In the genomic region with DNA sequence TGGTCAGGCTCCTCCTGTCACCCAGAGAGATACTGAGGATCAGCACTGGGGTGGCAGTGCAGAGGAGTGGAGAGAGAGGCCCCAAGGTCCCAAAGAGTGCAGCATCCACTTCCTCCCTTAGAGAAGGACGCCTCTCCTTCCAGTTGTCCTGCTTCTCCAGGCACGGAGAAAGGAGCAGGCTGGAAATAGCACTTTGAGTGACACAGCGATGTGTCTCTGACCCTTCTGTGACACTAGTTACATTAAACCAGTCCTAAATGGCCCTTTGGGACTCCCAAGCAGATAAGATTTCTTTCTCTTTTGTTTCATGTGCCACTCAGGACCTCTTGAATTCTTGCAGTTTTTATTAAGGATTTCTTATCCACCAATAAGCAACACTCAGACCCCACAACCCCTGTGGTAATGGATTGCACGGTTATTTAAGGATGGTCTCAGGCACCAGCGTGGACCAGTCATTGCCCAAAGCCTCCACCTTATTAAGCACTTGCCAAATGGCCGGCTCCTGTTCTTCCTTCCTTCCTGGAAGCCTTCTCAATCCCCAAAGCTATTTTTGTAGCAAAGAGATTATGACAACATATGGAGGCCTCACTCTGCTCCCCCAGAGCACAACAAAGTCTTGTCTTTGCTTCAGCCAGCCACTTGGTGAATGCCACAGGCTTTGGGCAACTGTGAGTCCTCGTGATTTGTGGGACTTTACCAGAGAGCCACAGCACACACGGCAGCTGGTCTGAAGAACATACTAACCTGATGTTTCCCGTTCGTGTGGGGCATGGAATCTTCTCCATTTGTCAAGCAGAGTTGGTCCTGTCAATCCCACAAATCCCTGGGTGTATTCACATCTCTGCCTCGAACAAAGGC, we compare ENCODE assay signal across 15 mouse cellular contexts.
A peak's percentile ranks its signal among the peaks of the same experiment; 100 is the strongest.
DNase-seq lines count a peak whose midpoint lies in the region; ATAC-seq and TF ChIP-seq lines count a peak whose summit lies in the region.
"Had no signal": no experiment of that assay in that cellular context is flagged by ENCODE, and none has a peak within 500 bp of the region (broad histone marks: within the 10 kb centered on the region; RNA-seq: fewer than 3 reads in every experiment).

No protein-coding gene starts in this region.

- H3K4me3 ChIP-seq in forebrain, embryonic 11.5 days (ENCODE audit: low read depth, low read length): no peak overlapping the region
- H3K4me3 ChIP-seq in forebrain, embryonic 12.5 days (replicated peaks): no peak overlapping the region
- no peak overlapping the region for H3K4me3 ChIP-seq in kidney, embryonic 14.5 days (ENCODE audit: low read length)
- H3K4me3 ChIP-seq in limb, embryonic 15.5 days: no peak overlapping the region
- H3K4me3 ChIP-seq in thymus, adult 2 months (ENCODE audit: control insufficient read depth, insufficient read depth, low read length): no peak overlapping the region
- H3K4me3 ChIP-seq: hindbrain, embryonic 12.5 days; layer of hippocampus, adult 2 months; megakaryocyte, embryonic 14.5 days; stomach, embryonic 15.5 days had no signal

- no peak for ATAC-seq in forebrain, embryonic 11.5 days (replicated peaks; ENCODE audit: low FRiP score)
- no peak for ATAC-seq in forebrain, embryonic 12.5 days (ENCODE audit: low FRiP score)
- ATAC-seq in kidney, embryonic 14.5 days (ENCODE audit: low FRiP score, low TSS enrichment): no peak
- ATAC-seq in limb, embryonic 15.5 days (ENCODE audit: insufficient number of reproducible peaks, low FRiP score, low TSS enrichment, low read depth): no peak

- TF ChIP-seq CTCF in thymus, adult 2 months (IDR thresholded peaks at IDR 0.05; ENCODE audit: borderline replicate concordance, control insufficient read depth, extremely low read depth, insufficient read depth, low read length, poor library complexity): no peak

- H3K27ac ChIP-seq in forebrain, embryonic 11.5 days (ENCODE audit: low read depth, low read length): no peak overlapping the region
- no peak overlapping the region for H3K27ac ChIP-seq in forebrain, embryonic 12.5 days
- no peak overlapping the region for H3K27ac ChIP-seq in kidney, embryonic 14.5 days (ENCODE audit: low read depth, low read length)
- peak overlapping the region; percentile 35 for H3K27ac ChIP-seq in limb, embryonic 15.5 days
- no peak overlapping the region for H3K27ac ChIP-seq in thymus, adult 2 months (ENCODE audit: control insufficient read depth, insufficient read depth, low read length)
- H3K27ac ChIP-seq: hindbrain, embryonic 12.5 days; layer of hippocampus, adult 2 months; stomach, embryonic 15.5 days had no signal

- DNase-seq in forebrain, embryonic 11.5 days (ENCODE audit: low spot score): peak; percentile 28
- DNase-seq in kidney, postnatal 4 days: no peak
- DNase-seq in embryo, embryonic 9.5 days (ENCODE audit: extremely low spot score): peak; percentile 15
- no peak for DNase-seq in urinary bladder, postnatal 4 days (ENCODE audit: low spot score in 2 of 2)
- DNase-seq in thymus, adult 2 months: no peak
- DNase-seq: kidney, adult 11 months; lung, adult 2 months; thymus, postnatal 36 days had no signal

- no peak overlapping the region for H3K4me2 ChIP-seq in forebrain, embryonic 11.5 days (ENCODE audit: low read depth, low read length, severe bottlenecking)
- no peak overlapping the region for H3K4me2 ChIP-seq in forebrain, embryonic 12.5 days
- no peak overlapping the region for H3K4me2 ChIP-seq in kidney, embryonic 14.5 days (replicated peaks; ENCODE audit: low read depth, low read length)
- H3K4me2 ChIP-seq in limb, embryonic 15.5 days: no peak overlapping the region
- H3K4me2 ChIP-seq: hindbrain, embryonic 12.5 days; stomach, embryonic 15.5 days had no signal

- no peaks in the 10 kb centered on the region for H3K36me3 ChIP-seq in forebrain, embryonic 11.5 days (ENCODE audit: control insufficient read depth, insufficient read depth, low read length)
- H3K36me3 ChIP-seq in forebrain, embryonic 12.5 days (replicated peaks): no peaks in the 10 kb centered on the region
- H3K36me3 ChIP-seq in kidney, embryonic 14.5 days (ENCODE audit: control insufficient read depth, insufficient read depth, low read length): no peaks in the 10 kb centered on the region
- H3K36me3 ChIP-seq in limb, embryonic 15.5 days: no peaks in the 10 kb centered on the region
- no peaks in the 10 kb centered on the region for H3K36me3 ChIP-seq in thymus, adult 2 months (ENCODE audit: control insufficient read depth, insufficient read depth, low read length)
- H3K36me3 ChIP-seq: hindbrain, embryonic 12.5 days; stomach, embryonic 15.5 days had no signal

- no peaks in the 10 kb centered on the region for H3K27me3 ChIP-seq in forebrain, embryonic 11.5 days (ENCODE audit: control insufficient read depth, insufficient read depth, low read length)
- H3K27me3 ChIP-seq in forebrain, embryonic 12.5 days: no peaks in the 10 kb centered on the region
- no peaks in the 10 kb centered on the region for H3K27me3 ChIP-seq in kidney, embryonic 14.5 days (ENCODE audit: control insufficient read depth, insufficient read depth, low read length)
- H3K27me3 ChIP-seq in limb, embryonic 15.5 days: no peaks in the 10 kb centered on the region
- H3K27me3 ChIP-seq in thymus, adult 2 months (ENCODE audit: control insufficient read depth, insufficient read depth, low read length): no peaks in the 10 kb centered on the region
- H3K27me3 ChIP-seq: hindbrain, embryonic 12.5 days; stomach, embryonic 15.5 days had no signal

- no peak overlapping the region for H3K9ac ChIP-seq in forebrain, embryonic 11.5 days (ENCODE audit: low read length)
- H3K9ac ChIP-seq in forebrain, embryonic 12.5 days: no peak overlapping the region
- H3K9ac ChIP-seq in kidney, embryonic 14.5 days (ENCODE audit: low read depth, low read length): peak overlapping the region; percentile 12; the same call in 1 of the 2 replicates
- no peak overlapping the region for H3K9ac ChIP-seq in limb, embryonic 15.5 days
- H3K9ac ChIP-seq: hindbrain, embryonic 12.5 days; stomach, embryonic 15.5 days had no signal

- H3K4me1 ChIP-seq in forebrain, embryonic 11.5 days (replicated peaks; ENCODE audit: control insufficient read depth, insufficient read depth, low read length): peaks cover 2% of the 10 kb centered on the region; the same call in 1 of the 2 replicates
- H3K4me1 ChIP-seq in forebrain, embryonic 12.5 days: peaks cover 3% of the 10 kb centered on the region; the same call in 1 of the 2 replicates
- peaks cover 11% of the 10 kb centered on the region; the same call in 1 of the 2 replicates for H3K4me1 ChIP-seq in kidney, embryonic 14.5 days (ENCODE audit: control insufficient read depth, insufficient read depth, low read length)
- H3K4me1 ChIP-seq in limb, embryonic 15.5 days: peaks cover 36% of the 10 kb centered on the region
- no peaks in the 10 kb centered on the region for H3K4me1 ChIP-seq in thymus, adult 2 months (replicated peaks; ENCODE audit: control insufficient read depth, insufficient read depth, low read length)
- H3K4me1 ChIP-seq: megakaryocyte, embryonic 14.5 days had no signal

- H3K9me3 ChIP-seq in forebrain, embryonic 11.5 days (ENCODE audit: control insufficient read depth, low read length): no peaks in the 10 kb centered on the region
- no peaks in the 10 kb centered on the region for H3K9me3 ChIP-seq in forebrain, embryonic 12.5 days
- H3K9me3 ChIP-seq in kidney, embryonic 14.5 days (ENCODE audit: control insufficient read depth, low read length): no peaks in the 10 kb centered on the region
- no peaks in the 10 kb centered on the region for H3K9me3 ChIP-seq in limb, embryonic 15.5 days
- H3K9me3 ChIP-seq: hindbrain, embryonic 12.5 days; stomach, embryonic 15.5 days had no signal

- WGBS in forebrain, embryonic 11.5 days: 75% methylated on average over 11 of the region's 11 CpGs
- 70% methylated on average over 11 of the region's 11 CpGs for WGBS in forebrain, embryonic 12.5 days
- 27% methylated on average over 11 of the region's 11 CpGs for WGBS in kidney, embryonic 14.5 days
- WGBS in limb, embryonic 15.5 days: 60% methylated on average over 11 of the region's 11 CpGs
- 89% methylated on average over 11 of the region's 11 CpGs for WGBS in thymus, adult 2 months

- no peak for TF ChIP-seq POLR2A in thymus, adult 2 months (IDR thresholded peaks at IDR 0.05; ENCODE audit: control insufficient read depth, extremely low read depth, insufficient read depth, low read length, poor library complexity)

Comparison
In these comparisons a context has a peak if more than half of its experiments do, and no peak if none do; other contexts are left out.
1. DNase-seq: peak in forebrain, embryonic 11.5 days (single experiment) and embryo, embryonic 9.5 days (single experiment); none in kidney, postnatal 4 days (0 of 2), urinary bladder, postnatal 4 days (0 of 2) and thymus, adult 2 months (single experiment).